In the genomic region with DNA sequence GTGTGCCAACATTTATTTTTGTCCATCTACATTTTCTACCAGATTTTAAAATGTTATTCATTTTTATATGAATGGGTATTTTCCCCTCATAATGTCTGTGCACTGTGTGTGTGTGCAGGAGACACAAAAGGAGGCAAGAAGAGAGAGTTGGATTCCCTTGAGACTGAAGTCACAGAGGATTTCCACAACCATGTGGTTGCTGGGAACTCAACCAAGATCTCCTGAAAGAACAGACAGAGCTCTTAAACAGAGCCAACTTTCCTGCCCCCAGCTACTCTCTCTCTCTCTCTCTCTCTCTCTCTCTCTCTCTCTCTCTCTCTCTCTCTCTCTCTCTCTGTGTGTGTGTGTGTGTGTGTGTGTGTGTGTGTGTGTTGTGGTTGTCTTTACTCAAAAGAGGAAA, we compare ENCODE assay signal across 33 mouse cellular contexts. TPM values are rescaled to one million over a fixed set of nuclear protein-coding genes. Genes with fewer than 3 reads are reported as not detected.
A peak's percentile ranks its signal among the peaks of the same experiment; 100 is the strongest.
DNase-seq lines count a peak whose midpoint lies in the region; ATAC-seq and TF ChIP-seq lines count a peak whose summit lies in the region.
"Had no signal": no experiment of that assay in that cellular context is flagged by ENCODE, and none has a peak within 500 bp of the region (broad histone marks: within the 10 kb centered on the region; RNA-seq: fewer than 3 reads in every experiment).

No protein-coding gene starts in this region.

- H3K4me3 ChIP-seq in midbrain, postnatal 0 days (ENCODE audit: low read depth, low read length): no peak overlapping the region
- H3K4me3 ChIP-seq in midbrain, embryonic 14.5 days (replicated peaks; ENCODE audit: low read depth, low read length): no peak overlapping the region
- no peak overlapping the region for H3K4me3 ChIP-seq in kidney, embryonic 14.5 days (ENCODE audit: low read length)
- H3K4me3 ChIP-seq: embryonic facial prominence, embryonic 12.5 days; embryonic facial prominence, embryonic 15.5 days; forebrain, embryonic 12.5 days; forebrain, embryonic 15.5 days; heart, adult 2 months; heart, embryonic 10.5 days; heart, embryonic 13.5 days; hindbrain, embryonic 13.5 days had no signal

- H3K4me2 ChIP-seq in midbrain, postnatal 0 days (ENCODE audit: low read depth, low read length, poor library complexity, severe bottlenecking): no peak overlapping the region
- H3K4me2 ChIP-seq in midbrain, embryonic 14.5 days (ENCODE audit: low read length): no peak overlapping the region
- H3K4me2 ChIP-seq in kidney, embryonic 14.5 days (replicated peaks; ENCODE audit: low read depth, low read length): no peak overlapping the region
- H3K4me2 ChIP-seq: embryonic facial prominence, embryonic 12.5 days; embryonic facial prominence, embryonic 15.5 days; forebrain, embryonic 12.5 days; forebrain, embryonic 15.5 days; heart, embryonic 13.5 days; hindbrain, embryonic 13.5 days had no signal

- H3K9ac ChIP-seq in midbrain, postnatal 0 days (replicated peaks; ENCODE audit: low read length, poor library complexity, severe bottlenecking): no peak overlapping the region
- no peak overlapping the region for H3K9ac ChIP-seq in midbrain, embryonic 14.5 days (replicated peaks; ENCODE audit: low read length)
- H3K9ac ChIP-seq in kidney, embryonic 14.5 days (ENCODE audit: low read depth, low read length): no peak overlapping the region
- H3K9ac ChIP-seq: embryonic facial prominence, embryonic 12.5 days; embryonic facial prominence, embryonic 15.5 days; forebrain, embryonic 12.5 days; forebrain, embryonic 15.5 days; heart, embryonic 13.5 days; hindbrain, embryonic 13.5 days had no signal

- DNase-seq in frontal cortex, adult 2 months (ENCODE audit: extremely low spot score in 1 of 2, low spot score in 1 of 2): no peak
- DNase-seq in midbrain, postnatal 0 days (ENCODE audit: low spot score): peak; percentile 15
- DNase-seq in midbrain, embryonic 14.5 days: no peak
- DNase-seq in brain, adult 2 months (ENCODE audit: low read depth, low spot score): peak; percentile 55
- DNase-seq in left cerebral cortex, postnatal 36 days (ENCODE audit: low spot score in 2 of 2): no peak
- DNase-seq: adrenal gland, adult 2 months; adrenal gland, postnatal 36 days; cerebellum, adult 11 months; cerebellum, adult 2 months; cerebellum, adult 9-11 months; cerebellum, postnatal 25 days; gastrocnemius, postnatal 25 days; heart, adult 2 months; kidney, adult 18-20 months had no signal

- peak; percentile 86 for ATAC-seq in frontal cortex, adult (ENCODE audit: low TSS enrichment)
- ATAC-seq in midbrain, postnatal 0 days (ENCODE audit: low FRiP score): no peak
- ATAC-seq in midbrain, embryonic 14.5 days (ENCODE audit: low FRiP score, low TSS enrichment): no peak
- no peak for ATAC-seq in kidney, embryonic 14.5 days (ENCODE audit: low FRiP score, low TSS enrichment)
- ATAC-seq: forebrain, embryonic 15.5 days; hindbrain, embryonic 16.5 days; inflammation-experienced regulatory T-cells, adult 6 months; intestine, embryonic 16.5 days; Patski had no signal

- no peaks in the 10 kb centered on the region for H3K36me3 ChIP-seq in midbrain, postnatal 0 days (ENCODE audit: insufficient read depth, low read length)
- no peaks in the 10 kb centered on the region for H3K36me3 ChIP-seq in midbrain, embryonic 14.5 days (ENCODE audit: control insufficient read depth, insufficient read depth, low read length)
- H3K36me3 ChIP-seq in kidney, embryonic 14.5 days (ENCODE audit: control insufficient read depth, insufficient read depth, low read length): no peaks in the 10 kb centered on the region
- H3K36me3 ChIP-seq: embryonic facial prominence, embryonic 12.5 days; embryonic facial prominence, embryonic 15.5 days; forebrain, embryonic 12.5 days; forebrain, embryonic 15.5 days; heart, embryonic 10.5 days; heart, embryonic 13.5 days; hindbrain, embryonic 13.5 days had no signal

- intact Hi-C loops in left cerebral cortex, postnatal 36 days (cut with DNase I): loop anchor here (10.0 kb wide), 1 partner anchor 384 kb away; no protein-coding TSS in a partner anchor

- H3K27ac ChIP-seq in midbrain, postnatal 0 days (ENCODE audit: low read depth, low read length): no peak overlapping the region
- H3K27ac ChIP-seq in midbrain, embryonic 14.5 days (replicated peaks; ENCODE audit: low read depth, low read length): no peak overlapping the region
- H3K27ac ChIP-seq in kidney, embryonic 14.5 days (ENCODE audit: low read depth, low read length): no peak overlapping the region
- H3K27ac ChIP-seq: embryonic facial prominence, embryonic 12.5 days; embryonic facial prominence, embryonic 15.5 days; forebrain, embryonic 12.5 days; forebrain, embryonic 15.5 days; heart, adult 2 months; heart, embryonic 10.5 days; heart, embryonic 13.5 days; hindbrain, embryonic 13.5 days had no signal

- H3K4me1 ChIP-seq in midbrain, postnatal 0 days (ENCODE audit: insufficient read depth, low read length): no peaks in the 10 kb centered on the region
- H3K4me1 ChIP-seq in midbrain, embryonic 14.5 days (ENCODE audit: control insufficient read depth, insufficient read depth, low read length): no peaks in the 10 kb centered on the region
- H3K4me1 ChIP-seq in kidney, embryonic 14.5 days (ENCODE audit: control insufficient read depth, insufficient read depth, low read length): no peaks in the 10 kb centered on the region
- H3K4me1 ChIP-seq: embryonic facial prominence, embryonic 12.5 days; embryonic facial prominence, embryonic 15.5 days; forebrain, embryonic 12.5 days; forebrain, embryonic 15.5 days; heart, embryonic 10.5 days; heart, embryonic 13.5 days; hindbrain, embryonic 13.5 days had no signal

- peaks cover 6% of the 10 kb centered on the region; the same call in 1 of the 2 replicates for H3K9me3 ChIP-seq in midbrain, postnatal 0 days (ENCODE audit: low read length)
- H3K9me3 ChIP-seq in midbrain, embryonic 14.5 days (ENCODE audit: control insufficient read depth, low read length): 0 out of 2 replicates have a peak, but pooled peaks cover 3% of the 10 kb centered on the region
- no peaks in the 10 kb centered on the region for H3K9me3 ChIP-seq in kidney, embryonic 14.5 days (ENCODE audit: control insufficient read depth, low read length)
- H3K9me3 ChIP-seq: embryonic facial prominence, embryonic 12.5 days; embryonic facial prominence, embryonic 15.5 days; forebrain, embryonic 12.5 days; forebrain, embryonic 15.5 days; heart, embryonic 10.5 days had no signal

- no peak for TF ChIP-seq CTCF in midbrain, postnatal 0 days (IDR thresholded peaks at IDR 0.05)

- no peaks in the 10 kb centered on the region for H3K27me3 ChIP-seq in midbrain, postnatal 0 days (ENCODE audit: insufficient read depth, low read length)
- no peaks in the 10 kb centered on the region for H3K27me3 ChIP-seq in midbrain, embryonic 14.5 days (ENCODE audit: control insufficient read depth, insufficient read depth, low read length)
- H3K27me3 ChIP-seq in kidney, embryonic 14.5 days (ENCODE audit: control insufficient read depth, insufficient read depth, low read length): no peaks in the 10 kb centered on the region
- H3K27me3 ChIP-seq: embryonic facial prominence, embryonic 12.5 days; embryonic facial prominence, embryonic 15.5 days; forebrain, embryonic 12.5 days; forebrain, embryonic 15.5 days; heart, embryonic 13.5 days; hindbrain, embryonic 13.5 days; Patski had no signal

RNA-seq across cellular contexts. Expression of gene S100a11, which starts 21.2 kb away (rescaled TPM):
- 20.6 and 23.9 TPM in 2 replicates for polyA plus RNA-seq in frontal cortex, adult 2 months (2012; rRNA removed)
- 10.3 and 11.0 TPM in 2 replicates for total RNA-seq in midbrain, postnatal 0 days (2014; rRNA removed)
- polyA plus RNA-seq in midbrain, postnatal 0 days (2015; fragmentation: Nextera tagmentation; extraction: Ambion mirVana): 183 and 200 TPM in 2 replicates
- polyA plus RNA-seq in midbrain, embryonic 14.5 days (2014; fragmentation: Nextera tagmentation; extraction: Ambion mirVana): 94.0 and 157 TPM in 2 replicates
- 1,151 and 1,469 TPM in 2 replicates for polyA plus RNA-seq in kidney, embryonic 14.5 days (2014; fragmentation: Nextera tagmentation; extraction: Ambion mirVana)
- 1 to 10 TPM; 7.0 to 9.9 TPM for total RNA-seq in left cerebral cortex, postnatal 36 days (2021)

RNA-seq across cellular contexts. Expression of gene Tchhl1, which starts 30.6 kb away (rescaled TPM):
- not detected in 2 replicates for polyA plus RNA-seq in frontal cortex, adult 2 months (2012; rRNA removed)
- total RNA-seq in midbrain, postnatal 0 days (2014; rRNA removed): not detected in 2 replicates
- polyA plus RNA-seq in midbrain, postnatal 0 days (2015; fragmentation: Nextera tagmentation; extraction: Ambion mirVana): not detected in 2 replicates
- not detected in 2 replicates for polyA plus RNA-seq in midbrain, embryonic 14.5 days (2014; fragmentation: Nextera tagmentation; extraction: Ambion mirVana)
- 0.46 and 0.54 TPM in 2 replicates for polyA plus RNA-seq in kidney, embryonic 14.5 days (2014; fragmentation: Nextera tagmentation; extraction: Ambion mirVana)
- not detected for total RNA-seq in left cerebral cortex, postnatal 36 days (2021)
- total RNA-seq: common myeloid progenitor, adult 5-6 weeks; ES-E14; gastrocnemius, adult 8-10 months; gastrocnemius, postnatal 25 days; heart, adult 2 months; heart, postnatal 25 days; hematopoietic stem cell, adult 5-6 weeks had no signal
- polyA plus RNA-seq: adrenal gland, adult 2 months; cerebellum, adult 2 months; embryonic facial prominence, embryonic 12.5 days; forebrain, embryonic 12.5 days; forebrain, embryonic 15.5 days; heart, adult 2 months; heart, embryonic 10.5 days; heart, embryonic 13.5 days; heart, embryonic 16.5 days; hindbrain, embryonic 13.5 days; hindbrain, embryonic 16.5 days; inflammation-experienced regulatory T-cells, adult 6 months; intestine, embryonic 16.5 days had no signal

RNA-seq across cellular contexts. Expression of gene S100a10, which starts 55.8 kb away (rescaled TPM):
- 63.1 and 65.8 TPM in 2 replicates for polyA plus RNA-seq in frontal cortex, adult 2 months (2012; rRNA removed)
- 68.9 and 74.5 TPM in 2 replicates for total RNA-seq in midbrain, postnatal 0 days (2014; rRNA removed)
- polyA plus RNA-seq in midbrain, postnatal 0 days (2015; fragmentation: Nextera tagmentation; extraction: Ambion mirVana): 134 and 136 TPM in 2 replicates
- polyA plus RNA-seq in midbrain, embryonic 14.5 days (2014; fragmentation: Nextera tagmentation; extraction: Ambion mirVana): 67.9 and 86.5 TPM in 2 replicates
- 407 and 546 TPM in 2 replicates for polyA plus RNA-seq in kidney, embryonic 14.5 days (2014; fragmentation: Nextera tagmentation; extraction: Ambion mirVana)
- 10 to 100 TPM; 32.5 to 40.0 TPM for total RNA-seq in left cerebral cortex, postnatal 36 days (2021)

RNA-seq across cellular contexts. Expression of gene Tchh, which starts 57.0 kb away (rescaled TPM):
- polyA plus RNA-seq in frontal cortex, adult 2 months (2012; rRNA removed): 2.6 and 2.9 TPM in 2 replicates
- 0.24 and 0.77 TPM in 2 replicates for total RNA-seq in midbrain, postnatal 0 days (2014; rRNA removed)
- 1.8 and 2.1 TPM in 2 replicates for polyA plus RNA-seq in midbrain, postnatal 0 days (2015; fragmentation: Nextera tagmentation; extraction: Ambion mirVana)
- polyA plus RNA-seq in midbrain, embryonic 14.5 days (2014; fragmentation: Nextera tagmentation; extraction: Ambion mirVana): 0.69 and 1.2 TPM in 2 replicates
- 1.5 and 3.0 TPM in 2 replicates for polyA plus RNA-seq in kidney, embryonic 14.5 days (2014; fragmentation: Nextera tagmentation; extraction: Ambion mirVana)
- 1 to 10 TPM; 2.0 to 2.3 TPM for total RNA-seq in left cerebral cortex, postnatal 36 days (2021)
- total RNA-seq: common myeloid progenitor, adult 5-6 weeks; hematopoietic stem cell, adult 5-6 weeks had no signal

Comparison
In these comparisons a context has a peak if more than half of its experiments do, and no peak if none do; other contexts are left out.
1. DNase-seq: peak in midbrain, postnatal 0 days (single experiment) and brain, adult 2 months (single experiment); none in frontal cortex, adult 2 months (0 of 2), midbrain, embryonic 14.5 days (single experiment) and left cerebral cortex, postnatal 36 days (0 of 2).